Mouse (Mus musculus): ENCODE data around the gene Fgd6.

The Fgd6 gene

DNA sequence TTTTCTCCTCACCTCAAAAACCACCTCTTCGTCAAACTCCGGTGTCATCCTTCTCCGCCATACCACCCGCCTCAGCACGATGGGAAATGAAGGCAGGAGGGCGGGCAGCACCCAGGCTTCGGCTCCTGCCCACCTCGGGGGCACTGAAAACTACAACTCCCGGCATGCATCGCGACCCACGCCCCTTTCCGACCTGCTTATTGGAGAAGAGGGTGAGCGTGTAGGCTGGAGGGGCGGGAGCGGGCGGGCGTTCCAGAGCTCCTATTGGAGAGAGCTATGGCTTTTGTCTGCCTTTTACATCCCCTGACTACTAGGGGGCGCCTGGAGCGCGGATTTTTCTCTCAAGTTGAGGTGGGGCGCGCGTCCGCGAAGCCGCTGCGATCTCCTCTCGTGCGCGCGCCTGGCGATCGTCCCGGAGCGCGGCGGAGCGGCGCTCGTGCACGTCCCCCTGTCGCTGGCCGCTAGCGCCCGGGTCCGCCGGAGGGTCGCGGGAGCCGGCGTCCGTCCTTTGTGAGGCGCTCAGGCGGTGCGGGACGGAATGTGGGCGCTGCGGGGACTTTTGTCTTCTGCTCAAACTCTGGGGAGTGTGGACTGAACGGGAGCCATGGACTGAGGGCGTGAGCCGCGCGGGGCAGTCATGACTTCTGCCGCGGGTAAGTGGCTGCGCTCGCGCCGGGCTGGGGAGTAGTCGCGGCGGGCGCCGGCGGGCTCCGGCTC, at the start of gene Fgd6, which contains the start of gene Vezt:
Gene Fgd6 (plus strand): TSS at position 344 of the 717 bp plus-strand sequence.
Gene Vezt (minus strand): TSS at position 160 of the 717 bp plus-strand sequence.
- DNase-seq: peak; percentile 96

DNA sequence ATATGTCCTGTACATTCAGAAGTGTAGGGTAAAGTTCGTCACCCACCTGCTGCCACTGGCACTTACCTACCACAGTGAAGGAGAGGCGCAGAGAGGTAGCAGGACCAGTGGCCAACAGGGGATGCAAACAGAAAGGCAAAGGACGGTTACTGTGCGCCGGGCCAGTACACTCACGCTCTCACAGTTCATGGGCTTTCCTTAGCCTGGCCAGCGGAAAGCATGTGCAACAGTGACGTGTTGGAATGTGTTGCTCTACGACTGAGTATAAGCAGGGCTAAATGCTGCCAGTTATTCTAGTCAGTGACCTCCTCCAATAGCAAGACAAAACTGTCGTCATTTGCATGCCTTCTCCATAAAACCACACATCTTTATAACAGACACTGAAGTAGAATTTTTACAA, 41.7 kb upstream of the Fgd6 start:
- DNase-seq: no peak

DNA sequence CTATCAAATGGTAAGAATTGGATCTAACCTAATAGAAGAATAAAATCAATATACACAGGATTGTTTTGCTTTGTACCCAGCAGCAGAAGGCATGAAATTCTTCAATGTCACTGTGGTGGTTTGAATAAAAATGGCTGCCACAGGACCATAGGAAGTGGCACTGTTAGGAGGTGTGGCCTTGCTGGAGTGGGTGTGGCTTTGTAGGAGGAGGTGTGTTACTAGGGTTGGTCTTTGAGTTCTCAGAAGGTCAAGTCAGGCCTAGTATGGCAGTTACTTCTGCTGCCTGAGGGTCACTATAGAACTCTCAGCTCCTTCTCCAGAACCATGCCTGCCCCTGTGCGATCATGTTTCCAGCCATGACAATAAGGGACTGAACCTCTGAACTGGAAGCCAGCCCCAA, 40.7 kb upstream of the Fgd6 start:
- no peak for DNase-seq

DNA sequence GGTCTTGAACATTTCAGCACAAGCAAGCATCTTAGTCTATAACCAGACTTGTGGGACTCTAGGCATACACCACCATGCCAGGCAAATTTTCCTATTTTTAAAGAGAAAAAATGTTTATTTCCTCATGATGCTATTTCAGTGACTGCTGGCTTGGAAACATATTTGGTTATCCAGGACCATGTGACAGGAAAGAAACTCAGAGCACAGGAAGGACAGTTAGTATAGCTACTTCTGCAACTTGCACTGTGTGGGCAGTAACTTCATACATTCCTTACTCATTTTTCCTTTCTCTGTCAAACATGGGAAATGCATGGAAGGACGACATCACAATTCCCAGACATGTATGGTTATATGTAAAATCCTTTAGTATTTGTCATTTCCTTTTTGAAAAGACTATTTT, 36.4 kb upstream of the Fgd6 start:
- no peak for DNase-seq

DNA sequence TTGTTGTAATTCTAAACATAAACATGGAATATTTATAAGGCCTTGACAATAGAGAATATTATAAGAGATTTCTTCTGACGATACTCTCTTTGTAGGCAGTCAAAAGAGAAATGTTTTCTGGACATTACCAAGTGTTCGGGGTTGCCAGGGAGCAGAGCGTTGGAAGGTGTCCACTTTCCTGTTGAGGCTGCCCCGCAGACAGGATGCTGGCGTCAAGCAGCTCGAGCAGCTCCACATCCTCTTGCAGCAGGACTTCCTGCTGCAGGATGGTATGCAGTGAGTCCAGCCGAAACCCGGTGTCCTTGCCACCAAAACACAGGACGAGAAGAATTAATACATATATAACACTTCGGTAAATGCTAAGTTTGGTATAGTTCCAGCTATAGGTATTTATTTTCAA, 35.6 kb upstream of the Fgd6 start:
- DNase-seq: no peak

DNA sequence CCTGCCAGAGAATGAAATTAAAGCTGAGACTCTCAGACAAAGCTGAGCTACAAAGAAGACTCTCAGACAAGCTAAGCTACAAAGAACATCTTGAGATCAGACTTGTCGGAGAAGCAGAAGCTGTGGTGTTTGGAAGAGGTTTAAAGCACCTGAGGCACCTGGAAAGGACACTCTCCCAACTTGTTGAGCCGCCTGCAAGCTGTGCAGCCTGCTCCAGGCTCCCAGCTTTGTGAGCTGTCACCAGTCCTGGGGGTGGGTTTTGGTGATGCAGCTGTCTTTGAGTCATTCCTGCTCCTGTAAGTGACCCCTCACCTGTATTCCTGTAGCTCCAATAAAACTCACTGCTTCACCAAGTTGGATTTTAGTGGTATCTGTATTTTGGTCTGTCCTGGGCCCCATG, 27.4 kb upstream of the Fgd6 start:
- no peak for DNase-seq

DNA sequence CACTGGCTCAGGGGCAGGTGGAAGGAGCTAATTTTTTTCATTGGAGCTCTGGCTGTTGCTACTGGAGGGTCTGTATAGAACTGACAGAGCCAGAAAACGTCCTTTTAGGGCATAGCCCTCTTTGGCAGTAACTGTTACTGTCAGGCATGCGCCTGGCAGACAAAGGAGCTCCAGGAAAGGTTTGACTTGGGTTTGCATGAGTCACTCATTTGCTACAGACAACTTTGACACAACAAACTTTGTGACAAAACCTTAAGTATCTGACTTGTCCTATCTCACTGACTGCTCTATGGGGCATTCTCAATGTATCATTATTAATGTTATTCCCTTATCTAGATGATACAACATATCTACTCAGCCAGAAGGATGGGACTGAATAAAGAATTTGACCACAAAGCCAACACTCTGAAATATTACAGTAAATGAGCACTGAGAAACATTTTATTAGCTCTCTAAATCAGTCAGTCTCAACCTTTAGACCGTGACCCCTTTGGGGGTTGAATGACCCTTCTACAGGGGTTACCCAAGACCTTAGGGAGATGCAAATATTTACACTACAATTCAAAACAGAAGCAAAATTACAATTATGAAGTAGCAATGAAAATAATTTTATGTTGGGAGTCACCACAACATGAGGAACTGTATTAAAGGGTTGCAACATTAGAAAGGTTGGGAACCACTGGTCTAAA, 25.7 kb upstream of the Fgd6 start:
- no peak for DNase-seq

DNA sequence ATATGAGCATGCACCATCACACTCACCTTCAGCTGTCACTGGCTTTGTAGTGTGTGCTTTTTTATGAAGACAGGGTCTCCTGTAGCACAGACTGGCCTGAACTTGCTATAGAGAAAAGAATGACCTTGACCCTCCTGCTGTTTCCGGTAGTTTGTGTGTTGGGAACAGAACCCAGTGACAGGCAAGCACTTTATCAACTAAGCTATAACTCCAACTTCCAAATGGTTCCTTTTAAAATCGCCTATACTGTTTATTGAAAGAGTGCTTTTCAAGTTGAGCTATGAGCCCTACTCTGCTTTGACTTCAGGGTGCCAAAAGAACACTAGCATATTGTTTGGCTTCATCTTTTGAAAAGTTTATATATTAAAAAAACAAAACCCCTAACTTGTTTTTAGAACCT, 24.8 kb upstream of the Fgd6 start:
- no peak for DNase-seq

DNA sequence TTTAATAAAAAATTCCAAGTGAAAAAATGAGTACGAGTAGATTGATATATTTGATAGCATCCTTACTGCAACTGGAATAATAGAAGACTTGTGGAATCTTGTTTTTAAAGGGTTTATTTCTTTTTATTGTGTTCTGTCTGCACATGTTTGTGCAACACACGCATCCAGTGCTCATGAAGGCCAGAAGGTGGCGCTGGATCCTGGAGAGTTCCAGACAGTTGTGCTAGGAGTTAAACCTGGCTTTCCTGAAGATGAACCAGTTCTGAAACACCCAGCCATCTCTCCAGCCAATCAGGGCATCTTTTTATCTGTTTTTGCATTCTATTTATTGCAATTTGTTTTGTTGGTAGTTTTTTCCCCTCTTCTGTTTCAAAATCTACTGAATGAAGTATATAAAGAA, 22.6 kb upstream of the Fgd6 start:
- DNase-seq: peak; percentile 65

DNA sequence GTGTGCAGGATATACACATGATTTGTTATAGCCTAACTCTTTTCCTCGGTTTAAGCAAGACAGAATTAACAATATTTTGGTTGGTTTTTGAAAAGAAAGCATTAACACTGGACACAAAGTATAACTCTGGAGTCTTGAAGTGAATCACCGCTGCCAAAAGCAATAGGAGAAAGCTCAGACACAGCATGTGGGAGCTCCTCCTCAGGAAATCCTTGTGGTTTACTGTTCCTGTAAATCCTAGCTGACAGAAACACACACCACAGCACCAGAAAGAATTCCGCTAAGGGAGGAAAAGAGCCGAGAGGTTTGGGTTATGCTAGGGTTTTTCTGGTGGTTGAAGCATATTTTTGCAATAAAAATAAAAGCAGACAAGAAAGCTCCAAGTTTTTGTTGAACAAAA, 21.6 kb upstream of the Fgd6 start:
- DNase-seq: no peak

DNA sequence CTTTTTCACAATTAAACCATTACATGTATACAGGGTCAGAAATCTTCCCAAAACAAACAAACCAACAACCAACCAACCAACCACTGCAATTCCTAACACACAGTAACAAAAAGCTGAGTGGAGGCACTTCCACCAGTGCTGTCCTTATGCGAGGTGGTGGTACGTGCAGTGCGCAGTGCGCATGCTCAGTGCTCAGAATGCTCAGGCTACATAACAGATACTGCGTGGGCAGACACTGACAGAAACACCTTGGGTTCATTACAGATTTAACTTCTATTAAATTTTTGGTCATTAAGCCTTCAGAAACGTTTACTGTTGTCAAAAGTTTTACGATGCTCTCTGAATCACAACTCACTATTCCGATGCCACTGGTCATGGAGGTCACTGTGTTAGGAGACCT, 18.3 kb upstream of the Fgd6 start:
- DNase-seq: no peak

DNA sequence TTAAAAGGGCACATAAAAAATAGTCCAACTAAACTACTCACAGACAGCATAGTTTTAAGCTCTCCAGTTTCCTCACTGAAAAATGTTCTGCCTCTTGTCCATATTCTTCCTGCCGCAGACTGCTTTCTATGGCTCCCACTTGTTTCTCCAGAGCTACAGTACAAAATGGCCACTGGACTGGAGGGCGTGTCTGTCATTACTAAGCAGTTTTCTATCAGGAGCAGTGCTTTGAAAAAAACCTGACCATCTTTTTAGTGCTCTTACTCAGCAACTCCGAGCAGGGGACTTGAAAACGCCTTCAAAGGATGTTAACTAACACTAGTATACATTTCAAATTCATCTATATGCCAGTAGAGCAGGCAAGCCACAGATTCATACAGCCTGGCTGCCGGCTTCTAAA, 15.2 kb upstream of the Fgd6 start:
- DNase-seq: no peak

DNA sequence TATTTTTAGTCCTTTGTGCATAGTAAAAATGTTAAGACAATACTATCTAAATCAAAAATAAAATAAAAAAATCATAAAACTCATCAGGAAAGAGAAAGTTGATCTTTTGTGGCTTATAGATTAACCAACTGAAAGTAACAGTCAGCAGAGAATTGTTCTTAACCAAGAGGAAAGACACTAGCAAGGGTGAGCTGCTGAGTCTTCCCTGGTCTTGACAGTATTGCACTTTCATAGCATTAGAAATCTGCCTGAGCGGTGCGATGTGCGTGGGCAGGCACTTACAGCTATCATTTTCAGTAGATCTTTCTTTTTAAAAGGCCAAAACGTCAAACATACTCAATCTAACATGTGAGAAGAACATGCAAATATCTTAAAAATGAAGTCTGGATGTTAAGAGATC, 14.7 kb upstream of the Fgd6 start:
- no peak for DNase-seq

DNA sequence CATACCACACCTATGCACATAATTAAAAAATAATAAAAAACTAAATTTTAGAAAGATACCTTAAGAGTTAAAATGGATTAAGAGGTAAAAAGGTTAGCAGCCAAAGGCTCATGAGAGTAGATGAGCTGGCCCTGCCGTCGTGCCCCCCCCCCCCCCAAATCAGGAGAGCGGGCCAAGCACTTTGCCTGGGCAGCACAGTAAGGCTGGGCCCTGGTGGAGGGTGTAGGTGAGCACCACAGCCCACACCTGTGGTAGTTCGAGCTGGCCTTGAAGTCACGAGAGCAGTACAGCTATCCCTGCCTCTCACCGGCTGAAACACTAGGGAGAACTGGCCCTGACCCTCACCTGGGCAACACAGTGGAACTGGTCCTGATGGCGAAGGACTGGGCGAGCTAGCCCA, 10.7 kb upstream of the Fgd6 start:
- DNase-seq: no peak

DNA sequence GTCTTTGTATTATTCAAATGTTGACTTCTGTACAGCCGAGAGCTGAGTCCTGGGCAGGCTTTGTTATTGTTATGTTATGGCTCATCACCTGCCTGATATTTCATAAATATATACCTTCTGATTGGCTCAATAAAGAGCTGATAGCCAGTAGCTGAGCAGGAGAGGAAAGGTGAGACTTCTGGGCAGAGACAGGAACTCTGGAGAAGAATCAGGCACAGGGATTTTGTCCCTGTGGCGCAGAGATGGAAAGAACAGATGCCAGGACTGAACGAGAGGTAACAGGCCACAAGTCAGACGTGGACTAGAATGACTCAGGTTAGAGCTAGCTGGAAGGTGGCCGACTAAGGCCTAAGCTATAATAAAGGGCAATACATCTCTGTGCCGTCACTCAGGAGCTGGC, 7.3 kb upstream of the Fgd6 start:
- DNase-seq: no peak

DNA sequence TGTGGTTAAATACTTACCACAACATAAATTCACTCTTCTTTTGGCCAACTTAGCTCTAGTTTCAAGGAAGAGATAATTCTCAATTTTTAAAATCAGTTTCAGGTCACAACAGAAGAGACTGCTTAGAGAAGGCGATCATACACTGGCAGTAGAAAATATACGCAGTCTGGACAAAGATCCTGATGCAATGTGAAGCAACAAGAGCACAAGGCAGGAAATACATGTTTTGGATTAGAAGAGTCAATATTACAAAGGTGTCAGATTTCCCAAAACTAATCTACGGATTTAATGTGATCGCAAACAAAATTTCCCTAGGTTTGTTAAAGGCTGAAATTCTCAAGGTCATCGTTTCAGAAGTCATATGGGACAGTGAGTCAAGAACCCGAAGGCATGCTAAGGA, 4.6 kb upstream of the Fgd6 start:
- no peak for DNase-seq

DNA sequence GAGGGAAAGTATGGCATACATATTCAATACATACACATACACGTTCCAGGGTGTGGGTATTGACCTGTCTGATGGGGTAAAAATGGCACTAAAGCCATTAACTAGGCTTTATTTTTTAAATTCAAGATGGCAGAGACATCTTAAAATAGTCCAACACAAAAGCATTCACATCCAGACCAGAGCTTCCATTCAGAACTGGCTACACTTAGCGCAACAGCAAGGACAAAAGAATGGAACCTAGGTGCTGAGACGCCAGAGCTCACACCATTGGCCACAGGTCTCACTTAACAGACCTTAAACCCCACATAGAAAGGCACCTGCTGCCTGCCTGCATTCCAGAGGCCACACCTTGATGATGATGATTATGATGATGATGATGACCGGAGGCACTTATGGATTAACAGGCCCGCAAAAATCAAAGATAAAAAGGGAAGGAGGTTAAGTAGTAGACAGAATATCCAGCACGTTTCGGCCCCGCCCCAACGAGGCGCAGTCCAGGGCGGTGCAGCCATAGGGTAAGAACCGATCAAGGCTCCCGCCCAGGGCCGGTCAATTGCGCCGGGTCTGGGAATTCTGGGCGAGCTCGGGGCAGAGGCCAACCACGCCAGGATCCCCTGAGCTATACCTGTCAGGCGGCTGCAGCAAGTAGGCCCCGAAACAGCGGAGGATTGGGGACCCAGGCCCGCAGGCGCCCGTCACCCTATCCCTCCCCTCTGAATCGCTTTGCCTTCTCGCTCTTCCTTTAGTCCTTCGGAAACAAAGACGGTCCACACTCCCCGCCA, 734 bp upstream of the Fgd6 start:
- DNase-seq: peak; percentile 50

DNA sequence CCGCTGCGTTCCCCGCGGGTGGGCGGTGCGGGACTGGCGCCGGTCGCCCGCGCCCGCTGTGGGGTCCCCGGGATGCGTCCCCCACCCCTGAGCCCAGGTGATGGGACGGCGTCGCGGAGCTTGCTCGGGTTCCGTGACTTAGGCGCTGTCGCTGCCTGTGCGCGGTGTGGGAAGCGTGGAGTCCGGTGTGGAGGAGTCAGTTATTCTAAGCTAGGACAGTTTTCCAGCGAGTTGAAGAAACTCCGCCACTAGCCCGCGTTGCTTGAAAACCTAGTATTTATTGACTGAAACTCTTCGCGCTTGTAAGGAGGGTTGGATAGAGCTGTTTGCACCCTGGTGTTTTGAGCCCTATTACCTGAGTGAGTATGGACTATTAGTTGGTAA, 566 bp downstream of the Fgd6 start:
- DNase-seq: no peak

DNA sequence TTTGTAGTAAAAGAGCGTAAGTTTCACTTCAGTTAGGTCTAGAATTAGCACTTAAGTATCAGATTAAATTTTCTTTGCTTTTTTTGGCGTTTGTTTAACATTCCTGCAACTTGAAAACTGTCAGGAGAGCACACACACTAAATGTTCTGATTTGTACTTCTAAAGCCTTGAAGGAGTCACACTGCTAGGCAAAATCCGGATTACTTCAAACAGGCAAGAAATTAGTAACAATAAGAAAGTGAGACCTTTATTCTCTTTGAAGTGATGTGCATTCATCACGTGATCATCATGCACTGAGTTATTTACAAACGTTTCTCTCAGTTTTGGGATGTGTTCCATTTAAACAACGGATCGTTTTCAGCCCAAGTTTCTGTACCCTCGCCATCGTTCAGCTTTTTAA, 1.4 kb downstream of the Fgd6 start:
- DNase-seq: no peak

DNA sequence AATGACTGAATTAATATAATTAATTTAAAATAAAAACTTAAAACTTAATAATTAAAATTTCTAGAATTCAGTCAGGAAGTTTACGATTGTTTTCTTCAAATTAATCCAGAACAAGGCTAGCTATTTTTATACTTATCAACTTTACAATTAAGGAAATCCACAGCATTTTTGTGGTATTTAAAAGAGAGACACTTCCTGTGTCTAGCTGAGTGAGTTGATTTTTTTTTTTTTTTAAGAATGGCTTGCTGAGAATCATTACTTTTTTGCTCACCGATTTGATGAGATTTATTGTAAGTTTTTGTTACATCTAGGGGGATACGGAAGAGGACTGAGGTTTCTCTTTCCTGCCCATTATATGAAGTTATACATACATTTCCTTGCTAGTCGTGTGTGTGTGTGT, 1.8 kb downstream of the Fgd6 start:
- no peak for DNase-seq

DNA sequence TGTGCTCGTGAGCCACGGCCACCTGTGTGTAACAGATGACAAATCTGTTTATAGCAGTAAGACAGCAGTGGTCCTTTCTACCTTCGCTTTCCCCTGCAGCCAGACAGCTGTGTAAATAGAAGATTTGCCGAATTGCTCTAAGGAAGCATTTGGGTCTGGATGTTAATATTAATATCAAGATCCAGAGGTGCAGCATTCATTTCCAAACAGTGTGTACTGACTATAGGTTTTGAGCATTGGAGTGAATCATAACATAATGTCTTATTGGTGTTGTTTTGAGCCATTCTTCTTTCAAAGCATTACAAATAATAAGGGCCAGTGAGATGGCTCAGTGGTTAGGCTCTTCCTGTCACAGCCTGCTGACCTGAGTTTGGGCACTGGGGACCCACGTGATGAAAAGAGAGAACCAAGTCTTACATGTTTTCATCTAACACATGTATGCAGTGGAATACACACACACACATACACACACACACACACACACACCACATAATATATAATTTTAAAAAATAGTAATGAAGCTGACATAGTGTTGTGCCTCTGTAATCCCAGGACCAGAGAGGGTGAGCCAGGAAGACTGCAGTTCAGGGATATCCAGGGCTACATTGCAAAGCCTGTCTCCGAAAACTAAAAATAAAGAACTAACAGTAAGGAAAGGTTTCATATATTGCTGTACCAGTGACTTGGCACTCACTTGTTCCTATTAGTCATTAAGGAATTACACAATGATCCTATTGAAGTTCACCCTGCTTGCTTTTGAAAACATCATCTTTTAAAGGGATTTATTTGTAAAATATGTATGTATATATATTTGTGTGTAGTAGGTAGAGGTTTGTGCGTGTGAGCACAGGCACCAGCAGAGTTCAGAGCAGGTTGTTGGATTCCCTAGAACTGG, 2.8 kb downstream of the Fgd6 start:
- DNase-seq: no peak

DNA sequence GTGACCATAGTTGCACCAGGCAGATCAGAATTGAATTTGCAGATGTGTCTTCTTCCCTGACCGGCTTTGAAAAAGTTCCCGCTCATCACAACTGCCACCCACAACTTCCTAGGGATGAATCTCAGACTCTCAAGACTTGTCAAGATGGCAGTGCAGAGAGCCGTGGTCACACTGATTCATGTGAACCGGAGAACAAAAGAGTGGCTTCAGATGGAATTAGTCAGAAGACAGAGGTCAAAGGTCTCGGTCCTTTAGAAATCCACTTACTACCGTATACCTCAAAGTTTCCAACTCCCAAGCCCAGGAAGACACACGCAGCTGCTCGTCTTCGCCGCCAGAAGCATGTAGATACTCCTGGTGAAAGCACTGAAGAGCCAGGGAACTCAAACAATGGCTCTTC, 8.1 kb downstream of the Fgd6 start:
- no peak for DNase-seq

DNA sequence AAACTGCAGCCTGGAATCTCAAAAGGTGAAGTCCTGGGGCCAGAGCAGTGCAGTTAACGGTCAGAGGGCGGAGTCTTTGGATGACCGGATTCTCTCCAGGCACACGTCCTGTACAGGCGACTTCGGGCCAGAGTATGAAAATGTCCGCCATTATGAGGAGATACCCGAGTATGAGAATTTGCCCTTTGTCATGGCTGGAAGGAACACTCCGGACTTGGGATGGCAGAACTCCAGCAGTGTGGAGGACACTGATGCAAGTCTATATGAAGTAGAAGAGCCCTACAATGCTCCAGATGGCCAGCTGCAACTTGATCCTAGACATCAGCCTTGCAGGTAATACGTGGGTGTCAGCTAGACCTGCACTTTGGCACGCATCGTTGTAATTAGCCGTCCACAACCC, 9.5 kb downstream of the Fgd6 start:
- DNase-seq: no peak
